Mouse (Mus musculus) CD4-positive, CD25-positive, alpha-beta regulatory T cell, adult 4 months (primary cell): ENCODE results near the gene Eif4a1. TPM values are rescaled to one million over a fixed set of nuclear protein-coding genes. Genes with fewer than 3 reads are reported as not detected.
A peak's percentile ranks its signal among the peaks of the same experiment; 100 is the strongest.
"Not testable (repeated sequence)": the region's sequence is repeated elsewhere in the genome, so short reads cannot be mapped to it uniquely, and the experiment has no call there.

Experiments
- ATAC-seq: one replicate; pipeline ENCODE4 v1.8.0; 2017
- polyA plus RNA-seq, 2 experiments: library from polyadenylated mRNA; unstranded; fragments of 100-300 nt; shearing (Covaris generic); gene quantifications; one replicate each; pipeline ENCODE4 v1.2.1; 2017

Gene Eif4a1
- 100 to 1,000 TPM; 166 to 236 TPM for polyA plus RNA-seq

- peak; percentile 89 for ATAC-seq
These were observed at the start of gene Eif4a1 for GRCm38 (mm10) chr11:69672211-69672706. Gene Eif4a1 (minus strand): TSS chr11:69672423.

DNA sequence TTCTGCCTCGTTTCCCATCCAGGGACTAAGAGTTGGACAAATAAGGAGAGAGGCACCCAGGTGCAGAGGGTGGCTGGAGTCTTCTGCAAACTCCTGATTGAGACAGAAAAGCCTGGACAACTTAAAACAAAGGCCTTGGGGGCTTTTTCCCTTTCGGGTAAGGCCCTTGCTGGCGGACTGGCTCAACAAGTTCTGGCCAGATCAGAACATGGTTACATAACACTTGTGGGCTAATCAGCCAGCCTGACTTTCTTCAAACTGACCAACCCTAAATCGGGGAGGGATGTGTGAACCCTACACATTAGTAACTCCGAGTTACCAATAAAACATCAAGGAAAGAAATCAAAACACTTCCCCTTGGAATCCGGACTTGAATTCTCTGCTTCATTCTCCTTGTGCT lies 48.6 kb upstream of the Eif4a1 start:
- no peak for ATAC-seq

DNA sequence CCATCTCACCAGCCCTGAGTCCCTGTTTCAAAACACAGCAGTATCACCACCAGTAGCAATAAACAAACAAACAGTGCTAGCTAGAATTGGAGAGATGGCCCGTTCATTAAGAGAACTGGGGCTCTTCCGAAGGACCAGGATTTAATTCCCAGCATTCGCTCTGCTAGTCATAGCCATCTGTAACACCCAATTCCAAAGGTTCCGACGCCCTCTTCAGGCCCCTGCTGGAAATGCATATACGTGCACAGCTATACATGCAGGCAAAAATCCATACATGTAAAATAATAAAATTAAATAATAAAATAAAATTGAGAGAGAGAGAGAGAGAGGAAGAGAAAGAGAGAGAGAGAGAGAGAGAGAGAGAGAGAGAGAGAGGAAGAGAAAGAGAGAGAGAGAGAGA lies 47.2 kb upstream of the Eif4a1 start:
- ATAC-seq: no peak

- no peak for ATAC-seq
These were observed 46.4 kb upstream of the Eif4a1 start for GRCm38 (mm10) chr11:69718661-69719060.

- ATAC-seq: no peak
These were observed 44.7 kb upstream of the Eif4a1 start for GRCm38 (mm10) chr11:69716953-69717352.

DNA sequence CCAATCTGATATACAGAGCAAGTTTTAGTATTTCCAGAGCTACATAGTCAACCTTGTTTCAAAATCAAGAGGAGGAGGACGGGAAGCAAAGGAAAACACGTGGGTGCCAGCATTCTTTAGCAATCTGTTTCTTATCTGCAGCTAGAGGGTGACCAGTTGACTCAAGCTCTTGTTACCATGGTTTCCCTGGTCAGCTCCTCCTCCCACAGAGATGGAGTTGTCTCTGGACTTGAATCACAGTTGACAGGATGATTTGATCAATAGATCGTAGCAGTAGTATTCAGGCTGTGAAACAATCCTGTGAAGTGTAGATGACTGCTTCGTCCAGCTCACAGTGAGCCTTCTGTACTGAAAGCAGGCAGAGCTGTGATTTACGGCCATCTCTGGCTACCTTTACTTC lies 43.7 kb upstream of the Eif4a1 start:
- no peak for ATAC-seq

DNA sequence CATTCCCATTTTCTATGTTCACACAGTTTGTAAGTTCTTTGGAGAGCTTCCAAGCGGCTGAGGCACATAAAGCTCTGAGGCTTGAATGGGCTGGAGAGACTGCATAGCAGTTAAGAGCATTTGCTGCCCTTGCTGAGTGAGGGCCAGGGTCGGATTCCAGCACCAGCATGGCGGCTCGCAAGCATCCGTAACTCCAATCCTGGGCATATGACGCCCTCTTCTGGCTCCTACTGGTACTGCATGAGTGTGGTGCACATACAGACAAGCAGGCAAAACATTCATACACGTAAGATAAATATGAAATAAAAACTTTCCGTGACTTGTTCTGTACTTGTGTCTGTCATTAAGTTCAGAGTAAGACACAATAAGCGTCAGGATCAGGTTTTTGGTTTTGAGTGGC lies 43.3 kb upstream of the Eif4a1 start:
- ATAC-seq: no peak

- no peak for ATAC-seq
These were observed 42.6 kb upstream of the Eif4a1 start for GRCm38 (mm10) chr11:69714636-69715329.

GRCm38 (mm10) chr11:69712954-69713672 lies 40.9 kb upstream of the Eif4a1 start:
- no peak for ATAC-seq

GRCm38 (mm10) chr11:69711082-69711481 lies 38.9 kb upstream of the Eif4a1 start:
- no peak for ATAC-seq

- ATAC-seq: no peak
These were observed 38.2 kb upstream of the Eif4a1 start for GRCm38 (mm10) chr11:69710470-69710869.

GRCm38 (mm10) chr11:69709554-69710446 lies 37.6 kb upstream of the Eif4a1 start:
- ATAC-seq: no peak

DNA sequence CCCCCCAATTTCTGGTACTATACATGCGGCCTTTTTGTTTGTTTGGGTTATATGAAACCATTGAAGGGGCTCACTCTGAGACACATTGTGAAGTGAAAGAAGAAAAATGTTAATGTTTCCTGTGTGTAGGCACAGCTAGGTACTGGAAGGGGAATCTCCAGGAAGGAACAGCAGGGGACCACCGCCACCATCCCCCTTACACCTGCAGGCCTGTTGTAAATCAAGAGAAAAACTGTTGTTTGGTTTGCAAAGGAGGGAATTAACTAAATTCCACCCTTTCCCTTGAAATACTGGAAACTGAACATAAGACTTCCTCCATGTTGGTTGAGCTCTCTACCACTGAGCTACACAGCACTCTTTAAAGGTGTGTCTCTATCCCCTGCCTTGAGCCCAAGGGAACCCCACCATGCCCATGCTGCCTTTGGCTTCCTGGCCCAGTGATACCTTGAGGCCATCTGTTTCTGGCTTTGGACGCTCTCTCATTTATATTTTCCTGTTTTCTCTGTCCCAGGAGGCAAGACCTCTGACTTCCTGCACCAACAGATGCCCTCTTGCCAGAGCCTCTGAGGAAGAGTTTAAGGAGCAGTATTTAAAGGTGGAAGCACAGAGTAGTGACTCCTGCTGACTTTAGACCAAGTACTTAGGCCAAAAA lies 36.5 kb upstream of the Eif4a1 start:
- no peak for ATAC-seq

DNA sequence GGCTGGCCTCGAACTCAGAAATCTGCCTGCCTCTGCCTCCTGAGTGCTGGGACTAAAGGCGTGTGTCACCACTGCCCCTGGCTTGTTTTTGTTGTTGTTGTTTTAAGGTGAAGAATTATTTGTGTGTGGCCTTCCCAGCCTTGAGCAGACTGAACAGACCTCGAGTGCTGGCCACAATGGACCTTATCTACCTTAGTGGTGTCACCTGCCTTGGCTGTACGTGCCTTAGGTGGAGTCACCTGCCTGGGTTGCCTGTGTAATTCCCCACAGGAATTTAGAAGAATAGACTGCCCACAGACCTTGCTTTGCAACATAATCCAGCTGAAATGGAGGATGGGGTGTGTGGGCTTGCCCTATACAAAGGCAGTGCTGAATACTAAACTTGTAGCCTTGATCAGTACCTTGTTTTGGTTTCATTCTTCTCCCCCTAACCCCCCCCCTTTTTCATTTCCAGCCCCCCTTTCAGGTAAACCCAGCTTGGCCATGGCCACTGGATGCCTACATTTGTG lies 35.7 kb upstream of the Eif4a1 start:
- ATAC-seq: no peak

DNA sequence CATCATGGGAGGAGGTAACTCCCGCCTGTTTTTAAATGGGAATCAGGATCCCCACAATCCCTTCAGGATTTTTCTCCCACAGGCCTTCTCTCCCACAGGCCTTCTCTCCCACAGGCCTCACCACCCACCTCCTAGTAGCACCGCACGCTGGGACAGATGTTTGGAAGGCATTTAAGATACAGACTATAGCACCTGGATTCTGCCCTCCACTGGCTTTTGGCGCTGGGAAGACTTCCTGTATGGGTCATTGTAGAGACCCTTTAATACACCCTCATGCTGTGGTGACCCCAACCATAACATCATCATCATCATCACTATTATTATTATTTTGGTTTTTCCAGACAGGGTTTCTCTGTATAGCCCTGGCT lies 35.2 kb upstream of the Eif4a1 start:
- ATAC-seq: no peak

- ATAC-seq: no peak
These were observed 34.7 kb upstream of the Eif4a1 start for GRCm38 (mm10) chr11:69706775-69707479.

DNA sequence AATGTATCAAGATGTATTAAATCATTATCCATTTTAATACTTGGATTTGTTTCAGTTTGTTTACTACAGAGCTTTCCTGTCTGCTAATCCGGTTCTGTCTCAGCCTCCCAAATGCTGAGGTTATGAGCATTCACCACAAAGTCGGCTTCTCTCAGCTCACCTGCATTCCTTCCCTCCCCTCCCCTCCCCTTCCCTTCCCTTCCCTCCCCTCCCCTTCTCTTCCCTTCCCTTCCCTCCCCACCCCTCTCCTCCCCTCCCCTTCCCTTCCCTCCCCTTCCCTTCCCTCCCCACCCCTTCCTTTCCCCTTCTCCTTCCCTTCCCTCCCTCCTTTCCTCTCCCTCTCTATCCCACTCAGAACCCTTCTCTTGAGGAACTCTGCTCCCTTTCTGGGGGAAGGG lies 32.4 kb upstream of the Eif4a1 start:
- ATAC-seq: no peak

DNA sequence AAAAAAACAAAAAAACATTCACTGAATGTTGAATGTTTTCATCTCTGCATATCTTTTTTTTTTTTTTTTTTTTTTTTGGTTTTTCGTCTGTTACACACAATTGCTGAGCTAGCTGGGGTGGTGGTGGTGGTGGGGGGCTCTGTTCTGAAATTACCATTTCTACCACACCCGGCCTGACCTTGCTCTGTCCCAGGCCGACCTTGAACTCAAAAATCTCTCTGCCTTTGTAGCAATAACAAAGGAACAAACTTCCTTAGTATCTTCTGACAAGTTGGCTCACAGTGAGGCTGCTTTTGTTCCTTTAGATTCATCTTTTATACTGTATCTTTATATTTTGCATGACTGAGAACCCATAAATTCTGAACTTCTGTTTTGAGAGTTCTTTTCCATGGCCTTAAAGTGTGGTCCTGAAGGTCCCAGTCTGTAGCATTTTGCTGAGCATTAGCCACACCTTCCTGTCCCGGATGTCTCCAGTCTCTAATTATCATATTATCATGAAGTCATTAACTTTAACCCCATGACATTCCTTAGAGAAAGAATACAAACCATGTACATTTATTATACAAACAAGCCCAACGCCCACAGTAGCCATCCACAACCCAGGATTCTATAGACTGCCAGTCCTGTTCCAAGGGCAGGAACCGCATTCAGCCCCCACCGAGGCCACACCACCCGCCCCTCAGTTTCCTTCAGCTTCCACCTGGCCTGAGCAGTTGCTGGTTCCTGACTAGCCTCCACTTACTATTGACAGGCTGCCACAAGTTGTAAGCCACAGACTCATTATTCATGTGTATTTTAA lies 31.8 kb upstream of the Eif4a1 start:
- no peak for ATAC-seq

- ATAC-seq: not testable (repeated sequence)
These were observed 31.2 kb upstream of the Eif4a1 start for GRCm38 (mm10) chr11:69703381-69703780.

DNA sequence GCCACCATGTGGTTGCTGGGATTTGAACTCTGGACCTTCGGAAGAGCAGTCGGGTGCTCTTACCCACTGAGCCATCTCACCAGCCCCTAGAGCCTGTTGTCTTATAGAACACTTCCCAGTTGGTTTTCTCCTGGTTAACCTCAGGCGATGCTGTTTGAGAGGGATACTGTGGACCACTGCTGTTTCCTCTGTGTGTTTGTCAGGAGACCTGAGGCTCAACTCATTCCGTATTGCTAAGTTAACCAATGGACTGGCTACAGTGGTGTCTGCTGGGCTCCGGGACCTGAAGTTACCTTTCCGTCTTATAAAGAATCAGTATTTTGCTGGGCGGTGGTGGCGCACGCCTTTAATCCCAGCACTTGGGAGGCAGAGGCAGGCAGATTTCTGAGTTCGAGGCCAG lies 30.7 kb upstream of the Eif4a1 start:
- ATAC-seq: not testable (repeated sequence)

- ATAC-seq: no peak
These were observed 27.4 kb upstream of the Eif4a1 start for GRCm38 (mm10) chr11:69699595-69699994.
